22 mouse cellular contexts compared by ENCODE assay signal in the genomic region with DNA sequence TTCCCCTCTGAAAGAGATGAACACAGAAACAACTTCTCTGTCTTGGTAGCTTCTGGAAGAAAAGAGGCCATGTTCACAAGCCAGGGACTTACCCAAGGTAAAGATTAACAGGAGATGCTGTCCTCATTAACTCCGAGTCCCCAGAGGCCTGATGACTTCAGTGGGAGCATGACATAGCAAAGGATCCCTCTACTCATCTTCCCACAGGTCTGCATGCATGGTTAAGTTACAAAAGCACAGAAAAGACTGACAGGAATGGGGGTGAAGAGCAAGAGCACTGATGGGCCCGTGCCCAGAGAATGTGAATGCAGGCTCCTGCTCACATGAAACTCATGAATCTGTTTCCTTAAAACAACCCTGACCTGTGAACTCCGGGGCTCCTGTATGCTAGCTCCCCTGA. TPM values are rescaled to one million over a fixed set of nuclear protein-coding genes. Genes with fewer than 3 reads are reported as not detected.
DNase-seq lines count a peak whose midpoint lies in the region; ATAC-seq lines count a peak whose summit lies in the region.
"Had no signal": no experiment of that assay in that cellular context is flagged by ENCODE, and none has a peak within 500 bp of the region (broad histone marks: within the 10 kb centered on the region; RNA-seq: fewer than 3 reads in every experiment).

No protein-coding gene starts in this region.

- no peak overlapping the region for H3K9ac ChIP-seq in kidney, embryonic 15.5 days
- H3K9ac ChIP-seq: hindbrain, embryonic 12.5 days had no signal

- peaks cover 8% of the 10 kb centered on the region for H3K27me3 ChIP-seq in kidney, embryonic 15.5 days
- H3K27me3 ChIP-seq: CH12.LX had no signal

- H3K9me3 ChIP-seq in kidney, embryonic 15.5 days (replicated peaks), result no peaks in the 10 kb centered on the region
- H3K9me3 ChIP-seq: embryonic facial prominence, embryonic 10.5 days; heart, embryonic 10.5 days; hindbrain, embryonic 12.5 days had no signal

- H3K4me3 ChIP-seq in kidney, embryonic 15.5 days (replicated peaks), result no peak overlapping the region
- H3K4me3 ChIP-seq: embryonic facial prominence, embryonic 10.5 days; gastrocnemius, adult 2 months; heart, embryonic 10.5 days; hindbrain, embryonic 12.5 days had no signal

- peak; percentile 91 for ATAC-seq in kidney, embryonic 15.5 days (replicated peaks; ENCODE audit: low FRiP score)
- no peak for ATAC-seq in cerebellum, adult (ENCODE audit: insufficient number of reproducible peaks, low FRiP score, low TSS enrichment)
- ATAC-seq: forebrain, embryonic 14.5 days; hindbrain, embryonic 16.5 days had no signal

- 47% methylated on average over 3 of the region's 3 CpGs for WGBS in kidney, embryonic 15.5 days

- H3K27ac ChIP-seq in kidney, embryonic 15.5 days, result peak overlapping the region; percentile 41; the same call in 1 of the 2 replicates
- H3K27ac ChIP-seq: embryonic facial prominence, embryonic 10.5 days; gastrocnemius, adult 2 months; heart, embryonic 10.5 days; hindbrain, embryonic 12.5 days had no signal

- H3K4me1 ChIP-seq in kidney, embryonic 15.5 days, result peaks cover 14% of the 10 kb centered on the region
- H3K4me1 ChIP-seq: heart, embryonic 10.5 days; hindbrain, embryonic 12.5 days had no signal

- peak; percentile 15 for DNase-seq in kidney, adult 18-20 months
- DNase-seq in kidney, postnatal 14 days, result peak; percentile 25
- no peak for DNase-seq in right cerebral cortex, postnatal 36 days (ENCODE audit: low spot score in 2 of 2)
- no peak for DNase-seq in testis, postnatal 10 days (ENCODE audit: low spot score)
- no peak for DNase-seq in urinary bladder, postnatal 14 days (ENCODE audit: low spot score)
- DNase-seq: adrenal gland, adult 8-10 months; cerebellum, adult 11-12 months; cerebellum, adult 9-10 months; cerebellum, postnatal 25 days; gastrocnemius, adult 2 months; gastrocnemius, postnatal 36 days; heart, adult 11 months; heart, postnatal 10 days; heart, postnatal 4 days had no signal

- H3K36me3 ChIP-seq in kidney, embryonic 15.5 days, result no peaks in the 10 kb centered on the region
- H3K36me3 ChIP-seq: embryonic facial prominence, embryonic 10.5 days; heart, embryonic 10.5 days; hindbrain, embryonic 12.5 days had no signal

- H3K4me2 ChIP-seq in kidney, embryonic 15.5 days, result no peak overlapping the region
- H3K4me2 ChIP-seq: hindbrain, embryonic 12.5 days had no signal

RNA-seq across cellular contexts. Expression of gene Prr15, which starts 6.4 kb away (rescaled TPM):
- 7.3 TPM in 2 replicates for polyA plus RNA-seq in kidney, embryonic 15.5 days (2015; fragmentation: Nextera tagmentation; extraction: Ambion mirVana)

Comparison
In these comparisons a context has a peak if more than half of its experiments do, and no peak if none do; other contexts are left out.
1. DNase-seq: peak in kidney, adult 18-20 months (single experiment) and kidney, postnatal 14 days (single experiment); none in right cerebral cortex, postnatal 36 days (0 of 2), testis, postnatal 10 days (single experiment) and urinary bladder, postnatal 14 days (single experiment).